Mouse (Mus musculus) brain, embryonic 14.5 days (tissue): ENCODE results near the gene Cox10.

Source experiments
- CTCF ChIP-seq: fragments of 200-500 bp; IDR thresholded peaks from 2 replicates; pipeline ENCODE4 v1.5.1; 2012; ENCODE audit warnings: inconsistent platforms, mild to moderate bottlenecking, moderate library complexity, borderline replicate concordance; ENCODE audit not compliant: insufficient read depth, insufficient read length; ENCODE audit errors: extremely low read depth
- POLR2A ChIP-seq: fragments of 200-500 bp; IDR thresholded peaks from 2 replicates; pipeline ENCODE4 v1.6.1; 2012; ENCODE audit warnings: mild to moderate bottlenecking, inconsistent platforms, borderline replicate concordance; ENCODE audit not compliant: poor library complexity, insufficient read depth, insufficient read length, severe bottlenecking; ENCODE audit errors: extremely low read depth

GRCm38 (mm10) chr11:63956748-63957147 lies 122.5 kb downstream of the Cox10 start:
- TF ChIP-seq CTCF (no peak), POLR2A (no peak)
